Mouse (Mus musculus) C2C12 (cell line): Measurements from ENCODE around the gene 1500009L16Rik. TPM values are rescaled to one million over a fixed set of nuclear protein-coding genes. Genes with fewer than 3 reads are reported as not detected.

ENCODE experiments used
- H3K27me3 ChIP-seq: one replicate; pipeline ENCODE4 v1.6.1; 2011; ENCODE audit not compliant: control insufficient read depth, insufficient read depth, insufficient read length
- H3K36me3 ChIP-seq: one replicate; pipeline ENCODE4 v1.6.1; 2011; ENCODE audit not compliant: control insufficient read depth, insufficient read depth
- H3K4me3 ChIP-seq: one replicate; pipeline ENCODE4 v1.5.1; 2011; ENCODE audit warnings: mild to moderate bottlenecking, control low read depth; ENCODE audit not compliant: poor library complexity, insufficient read depth, severe bottlenecking
- H3K79me2 ChIP-seq: one replicate; pipeline ENCODE4 v1.6.1; 2011; ENCODE audit not compliant: control insufficient read depth, insufficient read depth
- H3K79me3 ChIP-seq: one replicate; pipeline ENCODE4 v1.6.1; 2011; ENCODE audit warnings: low read depth, control low read depth
- H3ac ChIP-seq: one replicate; pipeline ENCODE3; 2011; ENCODE audit warnings: low read depth; ENCODE audit not compliant: control insufficient read depth, insufficient read length
- CEBPB ChIP-seq: IDR thresholded peaks from one replicate; pipeline ENCODE4 v1.6.1; 2011; ENCODE audit warnings: low read depth, mild to moderate bottlenecking, control low read depth, moderate library complexity
- CTCF ChIP-seq: IDR thresholded peaks from one replicate; pipeline ENCODE4 v1.5.1; 2011; ENCODE audit not compliant: control insufficient read depth, insufficient read depth, insufficient read length
- FOSL1 ChIP-seq: IDR thresholded peaks from one replicate; pipeline ENCODE4 v1.8.0; 2011; ENCODE audit warnings: mild to moderate bottlenecking, low read length; ENCODE audit not compliant: poor library complexity, insufficient read depth, severe bottlenecking
- MAX ChIP-seq: IDR thresholded peaks from one replicate; pipeline ENCODE4 v1.6.1; 2011; ENCODE audit warnings: mild to moderate bottlenecking, control low read depth
- MYOD1 ChIP-seq: IDR thresholded peaks from one replicate; pipeline ENCODE4 v1.6.1; 2011; ENCODE audit warnings: low read depth; ENCODE audit not compliant: control insufficient read depth, insufficient read length
- MYOG ChIP-seq: IDR thresholded peaks from one replicate; pipeline ENCODE4 v1.6.1; 2011; ENCODE audit not compliant: control insufficient read depth, insufficient read length; ENCODE audit errors: extremely low read depth
- USF1 ChIP-seq: IDR thresholded peaks from one replicate; pipeline ENCODE4 v1.6.1; 2011; ENCODE audit warnings: low read depth, mild to moderate bottlenecking, control low read depth, moderate library complexity
- polyA plus RNA-seq: library from polyadenylated mRNA; unstranded; fragments of >200 nt; fragmentation: generic; extraction: Trizol; gene quantifications from one replicate; pipeline ENCODE4 v1.2.1, GENCODE M21; 2012; ENCODE audit warnings: missing spikeins

The 1500009L16Rik gene
- polyA plus RNA-seq, 1 experiment = 0.25 TPM

DNA sequence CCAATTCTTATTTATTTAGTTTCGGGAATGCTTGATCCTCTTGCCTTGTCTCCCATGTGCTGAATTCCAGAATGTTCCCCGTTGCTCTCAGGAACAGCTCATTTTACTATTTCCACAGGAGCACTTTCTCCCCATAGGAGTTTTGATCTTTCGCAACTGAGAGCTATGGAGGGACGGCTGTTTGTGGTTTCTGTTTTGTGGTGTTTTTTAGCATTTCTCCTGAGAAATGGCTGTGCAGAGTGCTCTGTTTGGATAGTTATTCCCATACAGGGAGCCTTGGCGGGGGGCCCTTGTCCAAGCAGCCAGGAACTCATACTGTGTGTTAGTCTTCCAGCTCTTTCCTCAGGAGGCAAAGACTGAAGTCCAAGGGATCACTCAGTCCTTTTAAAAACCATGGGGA, 5.2 kb downstream of the 1500009L16Rik start:
- no peaks in the 10 kb centered on the region for H3K36me3 ChIP-seq
- peaks cover 19% of the 10 kb centered on the region for H3K27me3 ChIP-seq
- TF ChIP-seq FOSL1 (no peak), CEBPB (no peak), MYOG (no peak), MAX (no peak), CTCF (no peak), USF1 (no peak), MYOD1 (no peak)
- no peak overlapping the region for H3K4me3 ChIP-seq
- H3K79me3 ChIP-seq = no peaks in the 10 kb centered on the region
- no peaks in the 10 kb centered on the region for H3K79me2 ChIP-seq
- no peak overlapping the region for H3ac ChIP-seq

DNA sequence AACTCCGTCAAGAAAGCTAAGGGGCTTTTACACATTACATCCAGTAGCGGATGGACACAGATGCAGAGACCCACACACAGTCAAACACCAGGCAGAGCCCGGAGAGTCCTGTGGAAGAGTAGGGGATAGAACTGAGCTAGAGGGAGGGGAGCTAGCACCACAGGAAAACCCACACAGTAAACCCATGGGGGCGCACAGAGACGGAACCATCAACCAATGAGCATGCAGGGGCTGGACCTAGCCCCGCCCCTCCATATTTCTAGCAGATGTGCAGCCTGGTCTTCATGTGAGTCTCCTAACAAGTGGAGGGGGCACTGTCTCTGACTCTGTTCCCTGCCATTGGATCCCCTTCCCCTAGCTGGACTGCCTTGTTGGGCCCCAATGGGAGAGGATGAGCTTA, 5.9 kb downstream of the 1500009L16Rik start:
- H3K27me3 ChIP-seq = peaks cover 13% of the 10 kb centered on the region
- no peak for TF ChIP-seq USF1
- H3K79me3 ChIP-seq = no peaks in the 10 kb centered on the region
- H3ac ChIP-seq = no peak overlapping the region
- no peak overlapping the region for H3K4me3 ChIP-seq
- H3K79me2 ChIP-seq = no peaks in the 10 kb centered on the region
- no peaks in the 10 kb centered on the region for H3K36me3 ChIP-seq

DNA sequence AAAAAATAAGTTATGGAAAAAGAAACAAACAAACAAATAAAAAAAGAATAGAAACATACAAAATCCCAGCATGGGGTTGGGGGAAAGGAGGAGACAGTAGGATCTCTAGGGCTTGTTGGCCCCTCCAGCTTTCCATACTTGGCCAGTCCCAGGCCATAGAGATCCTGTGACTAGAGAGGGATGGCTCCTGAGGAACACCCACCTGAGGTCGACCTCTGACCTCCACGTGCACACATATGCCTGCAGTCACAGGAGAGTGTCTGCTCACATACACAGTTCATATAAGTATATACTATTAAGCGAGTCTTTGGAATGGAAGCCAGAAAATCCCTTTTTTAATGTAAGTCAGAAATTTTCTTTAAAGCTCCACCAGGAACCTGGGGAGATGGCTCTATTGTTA, 6.4 kb downstream of the 1500009L16Rik start:
- no peaks in the 10 kb centered on the region for H3K79me3 ChIP-seq
- H3K4me3 ChIP-seq = no peak overlapping the region
- TF ChIP-seq MAX = no peak
- TF ChIP-seq MYOD1 = no peak
- TF ChIP-seq FOSL1 = no peak
- no peak for TF ChIP-seq CEBPB
- TF ChIP-seq USF1 = no peak
- TF ChIP-seq MYOG = no peak
- no peak for TF ChIP-seq CTCF
- H3K36me3 ChIP-seq = no peaks in the 10 kb centered on the region
- no peaks in the 10 kb centered on the region for H3K79me2 ChIP-seq
- no peak overlapping the region for H3ac ChIP-seq
- H3K27me3 ChIP-seq = peaks cover 9% of the 10 kb centered on the region

DNA sequence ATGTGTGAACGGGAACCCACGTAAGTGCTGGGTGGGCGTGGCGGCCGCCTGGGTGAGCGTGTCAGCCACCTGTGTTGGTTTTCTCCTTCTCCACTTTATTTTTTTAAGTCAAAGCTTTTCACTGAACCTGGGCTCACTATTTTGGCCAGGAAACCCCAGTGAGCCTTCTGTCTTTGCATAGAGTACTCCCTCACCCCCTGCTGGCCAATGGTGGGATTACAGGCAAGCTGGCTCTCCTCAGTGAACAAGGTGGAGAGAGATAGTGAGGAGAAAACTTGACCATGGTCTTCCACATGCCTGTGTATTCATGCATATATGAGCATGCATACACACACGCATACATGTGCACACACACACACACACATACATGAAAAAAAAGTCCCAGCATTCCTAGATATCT, 6.8 kb downstream of the 1500009L16Rik start:
- Histone ChIP-seq H3K79me2 (no peaks in the 10 kb centered on the region), H3K79me3 (no peaks in the 10 kb centered on the region), H3K4me3 (no peak overlapping the region), H3ac (no peak overlapping the region), H3K36me3 (no peaks in the 10 kb centered on the region), H3K27me3 (peaks cover 9% of the 10 kb centered on the region)
- no peak for TF ChIP-seq CEBPB
- TF ChIP-seq USF1 = no peak
- TF ChIP-seq CTCF = peak; percentile 44
- no peak for TF ChIP-seq FOSL1
- no peak for TF ChIP-seq MYOD1
- no peak for TF ChIP-seq MAX

DNA sequence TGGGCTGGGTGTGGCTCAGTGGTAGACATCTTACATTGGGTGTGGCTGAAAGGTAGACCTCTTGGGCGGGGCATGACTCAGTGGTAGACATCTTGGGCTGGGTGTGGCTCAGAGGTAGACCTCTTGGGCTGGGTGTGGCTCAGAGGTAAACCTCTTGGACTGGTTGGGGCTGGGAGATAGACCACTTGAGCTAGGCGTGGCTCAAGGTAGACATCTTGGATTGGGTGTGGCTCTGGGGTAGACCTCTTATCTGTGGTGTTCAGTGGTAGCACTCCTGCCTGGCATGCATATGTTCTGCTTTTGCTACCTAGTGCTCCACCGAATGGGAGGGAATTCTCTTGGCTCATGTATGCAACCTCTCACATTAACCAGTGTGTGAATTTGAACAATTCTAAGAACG, 11.1 kb downstream of the 1500009L16Rik start:
- Histone ChIP-seq H3K79me2 (no peaks in the 10 kb centered on the region), H3K36me3 (no peaks in the 10 kb centered on the region), H3K79me3 (no peaks in the 10 kb centered on the region), H3ac (no peak overlapping the region), H3K27me3 (peaks cover 6% of the 10 kb centered on the region), H3K4me3 (no peak overlapping the region)
- TF ChIP-seq MYOD1 (no peak), FOSL1 (no peak), MYOG (no peak), USF1 (no peak), CEBPB (no peak), MAX (no peak), CTCF (no peak)

DNA sequence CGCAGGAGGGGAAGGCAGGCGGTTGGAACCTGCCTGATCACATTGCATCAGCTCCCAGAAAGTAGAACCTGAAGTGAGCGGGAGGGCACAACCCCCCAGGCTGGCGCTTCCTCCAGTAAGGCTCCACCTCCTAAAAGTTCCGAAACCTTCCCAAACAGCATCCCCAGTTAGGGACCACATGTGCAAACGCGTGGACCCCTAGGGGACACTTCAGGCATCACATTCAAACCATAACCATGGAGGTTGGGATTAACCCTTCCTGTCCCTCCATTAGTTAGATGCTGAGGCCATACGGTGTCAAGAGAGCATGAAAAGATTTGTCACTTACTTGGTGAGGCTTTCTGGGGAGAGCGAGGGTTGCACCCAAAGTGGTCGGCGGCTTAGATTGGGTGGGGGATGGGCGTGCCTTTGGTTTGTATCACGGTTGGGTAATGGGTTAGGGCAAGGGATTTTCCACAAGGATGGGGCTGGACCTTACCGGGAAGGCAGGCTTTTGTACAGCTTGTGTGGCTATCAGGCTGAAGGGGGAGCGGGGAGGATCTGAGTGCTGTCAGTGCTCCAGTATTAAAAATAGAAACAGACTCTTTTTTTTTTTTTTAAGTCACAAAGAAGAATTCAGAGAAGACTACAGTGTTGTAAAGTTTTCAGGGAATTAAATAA, 16.5 kb downstream of the 1500009L16Rik start:
- H3ac ChIP-seq = no peak overlapping the region
- H3K4me3 ChIP-seq = no peak overlapping the region
- no peaks in the 10 kb centered on the region for H3K79me3 ChIP-seq
- no peaks in the 10 kb centered on the region for H3K27me3 ChIP-seq
- no peaks in the 10 kb centered on the region for H3K79me2 ChIP-seq
- no peak for TF ChIP-seq USF1
- no peak for TF ChIP-seq MYOG
- no peak for TF ChIP-seq MYOD1
- TF ChIP-seq CEBPB = no peak
- TF ChIP-seq CTCF = no peak
- no peaks in the 10 kb centered on the region for H3K36me3 ChIP-seq

DNA sequence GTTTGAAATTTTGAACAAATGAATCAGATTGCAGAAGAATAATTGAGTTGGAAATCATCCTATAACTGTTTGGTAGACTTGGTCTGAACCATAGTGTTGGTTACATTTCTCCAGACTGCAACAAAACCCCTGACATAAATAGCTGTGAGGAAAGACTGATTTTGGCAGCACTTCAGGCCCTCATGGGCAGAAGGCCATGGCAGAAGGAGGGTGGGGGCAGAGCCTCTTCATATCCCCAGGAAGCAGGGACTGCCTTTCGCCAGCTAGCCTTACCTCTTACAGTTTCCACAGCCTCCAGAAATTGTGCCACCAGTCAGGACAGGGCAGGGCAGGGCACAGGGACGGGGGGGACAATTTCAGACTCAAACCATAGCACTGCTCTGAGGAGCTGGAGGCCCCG, 22.0 kb downstream of the 1500009L16Rik start:
- Histone ChIP-seq H3K36me3 (no peaks in the 10 kb centered on the region), H3K79me3 (no peaks in the 10 kb centered on the region), H3K27me3 (peaks cover 24% of the 10 kb centered on the region), H3K4me3 (no peak overlapping the region), H3ac (no peak overlapping the region), H3K79me2 (no peaks in the 10 kb centered on the region)
- TF ChIP-seq USF1 (no peak), MYOD1 (no peak), CEBPB (no peak), FOSL1 (no peak), MAX (no peak), CTCF (no peak), MYOG (no peak)
